Mouse (Mus musculus): ENCODE data around the gene Dscam. TPM values are rescaled to one million over a fixed set of nuclear protein-coding genes. Genes with fewer than 3 reads are reported as not detected.

Dscam gene
- total RNA-seq (2023) = under 1 TPM; 0.46 to 0.47 TPM

DNA sequence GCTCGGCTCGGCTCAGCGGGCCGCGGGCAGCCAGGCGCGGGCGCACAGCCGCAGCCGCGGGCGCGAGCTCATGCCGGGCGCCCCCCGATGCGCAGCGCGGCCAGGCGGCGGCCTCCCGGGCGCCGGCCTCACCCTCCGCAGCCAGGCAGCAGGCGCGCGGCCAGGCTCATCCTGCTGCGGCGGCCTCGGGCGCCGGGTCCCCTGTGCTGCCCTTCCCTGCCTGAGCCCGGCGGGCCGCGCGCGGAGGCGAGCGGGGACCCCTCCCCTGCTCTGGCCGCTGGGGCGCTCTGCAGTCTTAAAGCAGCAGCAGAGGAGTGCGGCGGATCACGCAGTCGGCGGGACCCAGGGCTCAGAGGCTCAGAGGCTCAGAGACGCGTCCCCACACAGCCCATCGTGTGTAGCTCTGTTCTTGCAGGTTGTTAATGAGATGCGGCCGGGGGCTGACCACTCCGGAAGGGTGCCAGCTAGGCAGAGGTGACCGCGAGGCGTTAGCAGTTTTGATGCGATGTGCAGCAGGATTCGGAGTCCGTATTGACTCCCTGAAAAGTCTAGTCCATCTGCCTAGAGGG, at the start of gene Dscam:
Gene Dscam, minus strand, starts transcription at position 240 of the 569 bp plus-strand sequence.

Other genes starting within 250 kb of the Dscam start
- gene Bace2, start 186.0 kb upstream of the Dscam start, total RNA-seq (2023) = not detected

Measured in neutrophil, adult 59 days (primary cell).